Mouse (Mus musculus): ENCODE data around the gene Cd7. TPM values are rescaled to one million over a fixed set of nuclear protein-coding genes. Genes with fewer than 3 reads are reported as not detected.
A peak's percentile ranks its signal among the peaks of the same experiment; 100 is the strongest.
"Not testable (repeated sequence)": the region's sequence is repeated elsewhere in the genome, so short reads cannot be mapped to it uniquely, and the experiment has no call there.

Gene Cd7
- polyA plus RNA-seq, 1 experiment from 2014 or later = not detected

GRCm38 (mm10) chr11:121053536-121053935, 14.3 kb upstream of the Cd7 start:
- Histone ChIP-seq H3K9me3 (ENCODE audit: control insufficient read depth, low read length) (no peaks in the 10 kb centered on the region), H3K27ac (ENCODE audit: low read depth, low read length) (no peak overlapping the region), H3K4me3 (ENCODE audit: low read length) (no peak overlapping the region), H3K27me3 (replicated peaks; ENCODE audit: control insufficient read depth, insufficient read depth, low read length) (no peaks in the 10 kb centered on the region), H3K9ac (ENCODE audit: low read depth, low read length) (no peak overlapping the region), H3K4me1 (ENCODE audit: control insufficient read depth, insufficient read depth, low read depth, low read length) (no peaks in the 10 kb centered on the region), H3K36me3 (ENCODE audit: control insufficient read depth, insufficient read depth, low read length) (no peaks in the 10 kb centered on the region), H3K4me2 (ENCODE audit: low read length) (no peak overlapping the region)
- WGBS = 17% methylated on average over 8 of the region's 8 CpGs
- peak; percentile 65; the same call in 1 of the 2 replicates for ATAC-seq

GRCm38 (mm10) chr11:121052387-121052786, 13.2 kb upstream of the Cd7 start:
- ATAC-seq = no peak
- Histone ChIP-seq H3K9me3 (ENCODE audit: control insufficient read depth, low read length) (no peaks in the 10 kb centered on the region), H3K4me1 (ENCODE audit: control insufficient read depth, insufficient read depth, low read depth, low read length) (no peaks in the 10 kb centered on the region), H3K4me3 (ENCODE audit: low read length) (no peak overlapping the region), H3K36me3 (ENCODE audit: control insufficient read depth, insufficient read depth, low read length) (no peaks in the 10 kb centered on the region), H3K4me2 (ENCODE audit: low read length) (no peak overlapping the region), H3K27ac (ENCODE audit: low read depth, low read length) (no peak overlapping the region), H3K27me3 (replicated peaks; ENCODE audit: control insufficient read depth, insufficient read depth, low read length) (no peaks in the 10 kb centered on the region), H3K9ac (ENCODE audit: low read depth, low read length) (no peak overlapping the region)
- WGBS = 75% methylated on average over 4 of the region's 4 CpGs

GRCm38 (mm10) chr11:121051793-121052192, 12.6 kb upstream of the Cd7 start:
- Histone ChIP-seq H3K4me3 (ENCODE audit: low read length) (no peak overlapping the region), H3K27me3 (replicated peaks; ENCODE audit: control insufficient read depth, insufficient read depth, low read length) (no peaks in the 10 kb centered on the region), H3K9ac (ENCODE audit: low read depth, low read length) (no peak overlapping the region), H3K36me3 (ENCODE audit: control insufficient read depth, insufficient read depth, low read length) (no peaks in the 10 kb centered on the region), H3K4me1 (ENCODE audit: control insufficient read depth, insufficient read depth, low read depth, low read length) (no peaks in the 10 kb centered on the region), H3K9me3 (ENCODE audit: control insufficient read depth, low read length) (no peaks in the 10 kb centered on the region), H3K27ac (ENCODE audit: low read depth, low read length) (no peak overlapping the region), H3K4me2 (ENCODE audit: low read length) (no peak overlapping the region)
- no peak for ATAC-seq
- WGBS = 56% methylated on average over 1 of the region's 1 CpGs

GRCm38 (mm10) chr11:121049840-121050239, 10.6 kb upstream of the Cd7 start:
- no peak overlapping the region for H3K4me3 ChIP-seq (ENCODE audit: low read length)

GRCm38 (mm10) chr11:121047826-121048399, 8.7 kb upstream of the Cd7 start:
- H3K9me3 ChIP-seq (ENCODE audit: control insufficient read depth, low read length) = no peaks in the 10 kb centered on the region
- no peaks in the 10 kb centered on the region; the same call in 1 of the 2 replicates for H3K27me3 ChIP-seq (replicated peaks; ENCODE audit: control insufficient read depth, insufficient read depth, low read length)
- H3K9ac ChIP-seq (ENCODE audit: low read depth, low read length) = no peak overlapping the region
- H3K4me3 ChIP-seq (ENCODE audit: low read length) = no peak overlapping the region
- no peaks in the 10 kb centered on the region for H3K4me1 ChIP-seq (ENCODE audit: control insufficient read depth, insufficient read depth, low read depth, low read length)
- H3K36me3 ChIP-seq (ENCODE audit: control insufficient read depth, insufficient read depth, low read length) = no peaks in the 10 kb centered on the region
- ATAC-seq = no peak
- no peak overlapping the region for H3K4me2 ChIP-seq (ENCODE audit: low read length)
- H3K27ac ChIP-seq (ENCODE audit: low read depth, low read length) = no peak overlapping the region
- 58% methylated on average over 2 of the region's 2 CpGs for WGBS

More at GRCm38 (mm10) chr11:121049840-121050239, 10.6 kb upstream of the Cd7 start:
- Histone ChIP-seq H3K27ac (ENCODE audit: low read depth, low read length) (no peak overlapping the region), H3K9me3 (ENCODE audit: control insufficient read depth, low read length) (no peaks in the 10 kb centered on the region), H3K27me3 (replicated peaks; ENCODE audit: control insufficient read depth, insufficient read depth, low read length) (no peaks in the 10 kb centered on the region; the same call in 1 of the 2 replicates), H3K9ac (ENCODE audit: low read depth, low read length) (no peak overlapping the region), H3K4me1 (ENCODE audit: control insufficient read depth, insufficient read depth, low read depth, low read length) (no peaks in the 10 kb centered on the region), H3K4me2 (ENCODE audit: low read length) (no peak overlapping the region), H3K36me3 (ENCODE audit: control insufficient read depth, insufficient read depth, low read length) (no peaks in the 10 kb centered on the region)
- no peak for ATAC-seq
- WGBS = 74% methylated on average over 1 of the region's 1 CpGs

- Histone ChIP-seq H3K27ac (ENCODE audit: low read depth, low read length) (no peak overlapping the region), H3K9me3 (ENCODE audit: control insufficient read depth, low read length) (no peaks in the 10 kb centered on the region), H3K4me2 (ENCODE audit: low read length) (no peak overlapping the region), H3K4me3 (ENCODE audit: low read length) (no peak overlapping the region), H3K27me3 (replicated peaks; ENCODE audit: control insufficient read depth, insufficient read depth, low read length) (no peaks in the 10 kb centered on the region; the same call in 1 of the 2 replicates), H3K9ac (ENCODE audit: low read depth, low read length) (no peak overlapping the region), H3K4me1 (ENCODE audit: control insufficient read depth, insufficient read depth, low read depth, low read length) (no peaks in the 10 kb centered on the region), H3K36me3 (ENCODE audit: control insufficient read depth, insufficient read depth, low read length) (no peaks in the 10 kb centered on the region)
- whole genome bisulfite sequencing = 48% methylated on average over 1 of the region's 1 CpGs
- no peak for ATAC-seq
These were observed 6.1 kb upstream of the Cd7 start for GRCm38 (mm10) chr11:121045286-121045685.

- WGBS = 72% methylated on average over 1 of the region's 1 CpGs
- H3K27ac ChIP-seq (ENCODE audit: low read depth, low read length); H3K27me3 ChIP-seq (replicated peaks; ENCODE audit: control insufficient read depth, insufficient read depth, low read length); H3K4me2 ChIP-seq (ENCODE audit: low read length); H3K9me3 ChIP-seq (ENCODE audit: control insufficient read depth, low read length); H3K9ac ChIP-seq (ENCODE audit: low read depth, low read length); H3K4me1 ChIP-seq (ENCODE audit: control insufficient read depth, insufficient read depth, low read depth, low read length); ATAC-seq; H3K4me3 ChIP-seq (ENCODE audit: low read length); H3K36me3 ChIP-seq (ENCODE audit: control insufficient read depth, insufficient read depth, low read length): not testable (repeated sequence)
These were observed 3.8 kb upstream of the Cd7 start for GRCm38 (mm10) chr11:121043025-121043424.

GRCm38 (mm10) chr11:121042480-121042879, 3.3 kb upstream of the Cd7 start:
- ATAC-seq = no peak
- no peak overlapping the region for H3K27ac ChIP-seq (ENCODE audit: low read depth, low read length)
- no peaks in the 10 kb centered on the region for H3K9me3 ChIP-seq (ENCODE audit: control insufficient read depth, low read length)
- 77% methylated on average over 4 of the region's 4 CpGs for WGBS
- no peaks in the 10 kb centered on the region for H3K36me3 ChIP-seq (ENCODE audit: control insufficient read depth, insufficient read depth, low read length)
- no peak overlapping the region for H3K9ac ChIP-seq (ENCODE audit: low read depth, low read length)
- H3K27me3 ChIP-seq (replicated peaks; ENCODE audit: control insufficient read depth, insufficient read depth, low read length) = no peaks in the 10 kb centered on the region; the same call in 1 of the 2 replicates
- H3K4me1 ChIP-seq (ENCODE audit: control insufficient read depth, insufficient read depth, low read depth, low read length) = no peaks in the 10 kb centered on the region
- no peak overlapping the region for H3K4me3 ChIP-seq (ENCODE audit: low read length)
- H3K4me2 ChIP-seq (ENCODE audit: low read length) = no peak overlapping the region

GRCm38 (mm10) chr11:121041636-121042035, 2.4 kb upstream of the Cd7 start:
- H3K9ac ChIP-seq (ENCODE audit: low read depth, low read length) = no peak overlapping the region
- no peaks in the 10 kb centered on the region for H3K9me3 ChIP-seq (ENCODE audit: control insufficient read depth, low read length)
- no peak for ATAC-seq
- no peaks in the 10 kb centered on the region for H3K4me1 ChIP-seq (ENCODE audit: control insufficient read depth, insufficient read depth, low read depth, low read length)
- H3K4me3 ChIP-seq (ENCODE audit: low read length) = no peak overlapping the region
- H3K27me3 ChIP-seq (replicated peaks; ENCODE audit: control insufficient read depth, insufficient read depth, low read length) = no peaks in the 10 kb centered on the region; the same call in 1 of the 2 replicates
- no peaks in the 10 kb centered on the region for H3K36me3 ChIP-seq (ENCODE audit: control insufficient read depth, insufficient read depth, low read length)
- WGBS = 69% methylated on average over 4 of the region's 4 CpGs
- no peak overlapping the region for H3K4me2 ChIP-seq (ENCODE audit: low read length)
- no peak overlapping the region for H3K27ac ChIP-seq (ENCODE audit: low read depth, low read length)

Data from hindbrain, embryonic 16.5 days (tissue).